Mouse (Mus musculus) layer of hippocampus, postnatal 14 days (tissue): ENCODE data around the gene Kmt5b. TPM values are rescaled to one million over a fixed set of nuclear protein-coding genes. Genes with fewer than 3 reads are reported as not detected.

Experiments used
- DNase-seq, 2 experiments: peaks; one replicate each; pipeline ENCODE4 v3.0.0; 2021 to 2022; ENCODE audit warnings: low spot score in 2 of 2, mixed read lengths in 1 of 2
- long read RNA-seq, 2 experiments: library from polyadenylated mRNA; stranded (forward); transcript quantifications; one replicate each; pipeline ENCODE4 v2.0.0; 2021
- total RNA-seq, 2 experiments: library from RNA; stranded (reverse); gene quantifications; 2 replicates each; pipeline ENCODE4 v1.2.3; 2021

The Kmt5b gene
- 10 to 100 TPM; 59.0 to 61.5 TPM for total RNA-seq
- long read RNA-seq, experiment 1, partial matches to known transcripts: 8 of 9 reads
- long read RNA-seq, experiment 1, other reads (novel, unspliced or antisense): 1 of 9 reads
- long read RNA-seq, experiment 2, partial matches to known transcripts: 7 of 9 reads
- long read RNA-seq, experiment 2, other reads (novel, unspliced or antisense): 2 of 9 reads

GRCm38 (mm10) chr19:3767276-3767780 is at the start of gene Kmt5b:
Kmt5b (plus strand) TSS chr19:3767421.
- peak in 1 of 2 experiments; percentile 74 for DNase-seq

GRCm38 (mm10) chr19:3718481-3719361 is 48.5 kb upstream of the Kmt5b start:
- DNase-seq: peak; percentile 80 to 85

GRCm38 (mm10) chr19:3719362-3719891 is 47.8 kb upstream of the Kmt5b start:
- DNase-seq: peak in 1 of 2 experiments; percentile 59

- DNase-seq: no peak
These were observed 44.1 kb upstream of the Kmt5b start for GRCm38 (mm10) chr19:3723170-3723569.

GRCm38 (mm10) chr19:3723904-3724303 is 43.3 kb upstream of the Kmt5b start:
- DNase-seq: no peak

GRCm38 (mm10) chr19:3724779-3725178 is 42.4 kb upstream of the Kmt5b start:
- DNase-seq: peak; percentile 49 to 60

- DNase-seq: no peak
These were observed 38.3 kb upstream of the Kmt5b start for GRCm38 (mm10) chr19:3728901-3729300.

- no peak for DNase-seq
These were observed 36.2 kb upstream of the Kmt5b start for GRCm38 (mm10) chr19:3730781-3731646.

- DNase-seq: no peak
These were observed 31.2 kb upstream of the Kmt5b start for GRCm38 (mm10) chr19:3736001-3736400.

- DNase-seq: no peak
These were observed 27.6 kb upstream of the Kmt5b start for GRCm38 (mm10) chr19:3739650-3740049.

GRCm38 (mm10) chr19:3742716-3743115 is 24.5 kb upstream of the Kmt5b start:
- no peak for DNase-seq

- DNase-seq: no peak
These were observed 23.9 kb upstream of the Kmt5b start for GRCm38 (mm10) chr19:3743362-3743761.

GRCm38 (mm10) chr19:3743851-3744512 is 23.2 kb upstream of the Kmt5b start:
- DNase-seq: peak; percentile 57 to 75

- no peak for DNase-seq
These were observed 14.5 kb upstream of the Kmt5b start for GRCm38 (mm10) chr19:3752621-3753239.

- DNase-seq: no peak
These were observed 14.0 kb upstream of the Kmt5b start for GRCm38 (mm10) chr19:3753240-3753633.

GRCm38 (mm10) chr19:3753738-3754137 is 13.5 kb upstream of the Kmt5b start:
- no peak for DNase-seq

- no peak for DNase-seq
These were observed 9.4 kb upstream of the Kmt5b start for GRCm38 (mm10) chr19:3757861-3758260.

- DNase-seq: no peak
These were observed 1.9 kb upstream of the Kmt5b start for GRCm38 (mm10) chr19:3765221-3765820.

GRCm38 (mm10) chr19:3766378-3766777 is 843 bp upstream of the Kmt5b start:
- DNase-seq: no peak
